Mouse (Mus musculus) large intestine, adult 2 months (tissue): ENCODE measurements around the gene Ush1c. TPM values are rescaled to one million over a fixed set of nuclear protein-coding genes. Genes with fewer than 3 reads are reported as not detected.

Source experiments
- DNase-seq: peaks from one replicate; pipeline ENCODE4 v3.0.0-alpha.2; 2012; ENCODE audit warnings: low read depth, low spot score
- WGBS: fragments of 180-500 bp; shearing (Covaris S2); methylation state at CpG from one replicate; pipeline ENCODE4 v1.1.7; 2018; 5-methylcytosine and 5-hydroxymethylcytosine counted together
- polyA plus RNA-seq: library from polyadenylated mRNA; depleted of rRNA; stranded (reverse); fragments of >200 nt; gene quantifications from 2 replicates; pipeline ENCODE4 v1.2.3, GENCODE M21; 2012; rRNA removed

The Ush1c gene
- polyA plus RNA-seq, 1 experiment, result 94.9 TPM

DNA sequence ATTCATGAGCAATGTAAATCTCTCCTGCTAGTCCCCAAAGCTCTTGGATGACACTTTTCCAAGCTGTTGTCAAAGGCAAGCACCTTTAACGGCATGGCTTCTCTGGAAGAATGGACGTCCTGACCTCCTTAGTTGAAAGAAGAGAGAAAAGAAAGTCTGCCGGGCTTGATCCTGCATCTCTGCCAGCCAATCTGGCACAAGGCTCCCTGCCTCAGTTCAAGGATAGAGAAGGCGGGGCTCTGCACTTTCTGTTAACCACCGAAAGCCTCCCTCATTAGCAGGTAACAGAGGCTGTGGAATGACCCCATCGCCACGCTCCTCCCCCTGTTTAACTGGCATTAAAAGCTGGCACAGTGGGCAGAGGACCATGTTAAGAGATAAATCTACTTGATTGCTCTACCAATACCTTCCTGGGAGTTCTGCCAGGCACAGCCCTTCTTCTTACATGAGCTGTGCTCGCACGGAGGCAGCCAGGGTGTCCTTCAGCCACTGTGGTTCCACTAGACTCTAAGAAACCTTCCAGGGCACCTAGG, 85.4 kb downstream of the Ush1c start:
- DNase-seq, result no peak
- 42% methylated on average over 9 of the region's 9 CpGs for WGBS

- 52% methylated on average over 7 of the region's 7 CpGs for WGBS
- DNase-seq, result no peak
Observed at GRCm38 (mm10) chr7:46147417-46147816, 90.9 kb downstream of the Ush1c start.

GRCm38 (mm10) chr7:46146675-46147308, 91.5 kb downstream of the Ush1c start:
- DNase-seq, result no peak
- WGBS, result 84% methylated on average over 7 of the region's 7 CpGs

Other genes with a start within 250 kb of the Ush1c start
- 3.0 and 6.4 TPM in 2 replicates for gene Abcc6, start 208.2 kb downstream of the Ush1c start, polyA plus RNA-seq
- 53.0 and 77.1 TPM in 2 replicates for gene Nomo1, start 204.8 kb downstream of the Ush1c start, polyA plus RNA-seq
- 1.1 and 1.2 TPM in 2 replicates for gene Kcnj11, start 137.7 kb downstream of the Ush1c start, polyA plus RNA-seq
- gene Abcc8, start 58.5 kb downstream of the Ush1c start, polyA plus RNA-seq, result 1.2 and 1.6 TPM in 2 replicates
- 0.09 and 0.16 TPM in 2 replicates for gene Otog, start 2.5 kb upstream of the Ush1c start, polyA plus RNA-seq
- not detected in 2 replicates for gene Myod1, start 138.0 kb upstream of the Ush1c start, polyA plus RNA-seq
- 0.21 and 0.60 TPM in 2 replicates for gene Kcnc1, start 158.0 kb upstream of the Ush1c start, polyA plus RNA-seq